Mouse (Mus musculus): ENCODE measurements around the gene Hist1h2ak.

The Hist1h2ak gene

DNA sequence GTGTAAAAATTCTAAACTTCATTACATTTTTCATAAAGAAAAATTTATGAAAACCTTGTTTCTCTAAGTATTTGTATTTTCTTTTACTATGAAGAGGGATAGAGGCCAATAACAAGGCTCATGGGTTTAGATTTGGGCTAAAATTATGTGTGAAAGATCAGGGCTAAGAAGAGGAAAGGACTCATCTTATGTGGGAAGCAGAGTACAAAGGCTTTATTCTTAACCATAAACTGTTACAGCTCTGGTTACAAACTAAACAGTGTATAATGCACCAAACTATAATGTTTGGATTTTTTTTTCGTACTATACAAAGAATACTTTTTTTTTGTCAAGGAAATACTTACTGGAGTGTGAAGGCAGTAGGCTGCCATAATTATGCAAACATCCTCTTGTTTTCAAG, 2.1 kb upstream of the Hist1h2ak start:
- no peak for DNase-seq

DNA sequence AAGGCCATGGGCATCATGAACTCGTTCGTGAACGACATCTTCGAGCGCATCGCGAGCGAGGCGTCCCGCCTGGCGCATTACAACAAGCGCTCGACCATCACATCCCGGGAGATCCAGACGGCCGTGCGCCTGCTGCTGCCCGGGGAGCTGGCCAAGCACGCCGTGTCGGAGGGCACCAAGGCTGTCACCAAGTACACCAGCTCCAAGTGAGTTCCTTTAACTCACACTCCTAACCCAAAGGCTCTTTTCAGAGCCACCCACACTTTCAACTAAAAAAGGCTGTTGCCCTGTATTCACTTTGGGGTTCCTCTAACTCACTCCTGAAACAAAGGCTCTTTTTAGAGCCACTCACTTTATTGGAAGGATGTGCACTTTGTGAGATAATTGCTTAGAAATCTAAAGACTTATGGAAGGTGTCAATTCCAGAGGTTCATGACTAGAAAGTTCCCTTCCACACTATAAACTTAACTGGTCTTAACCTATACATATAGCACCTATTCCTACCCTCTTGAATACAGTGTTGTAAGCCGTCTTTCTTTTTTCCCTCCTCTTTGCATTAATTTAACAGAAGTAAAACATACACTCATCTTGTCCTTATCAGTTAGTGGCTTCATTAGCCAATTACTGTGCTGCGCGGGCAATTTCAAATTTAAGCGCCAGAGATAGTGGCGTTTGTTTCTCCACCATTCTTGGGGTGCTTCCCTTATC, 821 bp upstream of the Hist1h2ak start:
- peak; percentile 34 for DNase-seq

DNA sequence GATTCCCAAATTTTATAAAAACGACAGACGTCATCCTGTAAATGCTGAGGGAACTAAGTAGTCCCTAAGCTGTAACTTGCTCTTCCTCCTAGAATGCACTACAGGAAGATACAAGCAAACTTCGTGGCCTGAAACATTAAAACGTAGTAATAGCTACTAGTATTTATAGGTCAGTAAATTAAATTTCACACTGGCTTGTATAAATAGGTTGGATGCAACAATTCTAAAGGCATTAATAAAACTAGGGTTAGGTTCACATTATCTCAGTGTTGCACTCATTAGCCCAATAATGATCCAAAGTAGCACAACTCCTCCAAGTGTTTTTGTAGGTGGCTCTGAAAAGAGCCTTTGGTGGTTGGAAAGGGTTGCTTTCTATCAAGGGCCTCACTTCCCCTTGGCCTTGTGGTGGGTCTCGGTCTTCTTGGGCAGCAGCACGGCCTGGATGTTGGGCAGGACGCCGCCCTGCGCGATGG, 540 bp downstream of the Hist1h2ak start:
- DNase-seq = no peak

DNA sequence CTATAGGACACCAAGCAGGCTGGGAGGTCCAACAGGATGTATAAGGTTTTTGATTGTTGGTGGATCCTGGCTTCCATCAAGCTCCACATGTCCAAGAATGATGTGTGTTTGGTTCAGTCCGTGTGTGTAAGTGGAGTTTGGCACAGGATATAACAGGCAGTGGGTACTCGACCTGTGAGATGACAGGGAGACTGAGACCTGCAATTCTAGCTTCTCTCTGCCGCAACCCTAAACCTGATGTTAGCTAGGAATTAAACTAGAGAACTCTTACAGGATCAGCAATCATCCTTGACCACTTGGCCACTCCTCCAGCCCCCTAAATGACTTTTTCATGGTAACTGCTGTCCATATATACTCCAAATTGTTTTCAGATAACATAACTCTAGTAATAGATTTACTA, 1.3 kb downstream of the Hist1h2ak start:
- peak; percentile 16 for DNase-seq

DNA sequence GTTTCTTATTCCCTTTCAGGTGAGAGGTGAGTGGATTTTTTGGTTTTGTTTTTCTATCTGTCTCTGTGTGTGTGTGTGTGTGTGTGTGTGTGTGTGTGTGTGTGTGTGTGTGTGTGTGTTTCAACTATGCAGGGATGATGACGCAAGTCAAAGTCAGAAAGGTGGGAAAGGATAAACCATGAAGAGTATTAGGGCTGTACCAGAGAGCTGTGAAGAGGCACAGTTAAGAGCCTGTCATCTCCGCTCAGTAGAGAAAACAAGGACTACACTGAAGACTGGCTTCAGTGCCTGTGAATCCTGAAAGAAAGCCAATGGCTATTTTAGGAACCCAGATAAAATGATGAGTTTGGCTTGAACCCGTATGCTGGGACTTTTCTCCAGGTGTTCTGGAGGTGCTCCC, 1.8 kb downstream of the Hist1h2ak start:
- DNase-seq = no peak

DNA sequence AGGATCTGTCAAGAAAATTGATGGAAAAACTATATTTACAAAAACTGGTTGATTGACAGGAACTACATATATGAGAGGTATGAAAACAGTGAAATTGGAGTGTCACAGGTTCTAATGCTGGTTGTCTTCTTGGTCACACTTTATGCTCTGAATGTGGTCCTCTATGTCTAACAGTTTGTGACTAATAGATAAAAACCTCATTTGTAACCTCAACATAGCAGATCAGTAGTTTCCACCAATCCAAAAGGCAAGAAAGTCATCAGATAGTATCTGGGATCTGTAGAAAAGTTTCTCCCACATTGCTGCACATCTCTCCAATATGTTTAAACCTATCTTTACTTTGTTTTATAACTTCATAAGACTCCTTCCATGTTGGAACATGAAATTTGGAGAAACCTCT, 2.2 kb downstream of the Hist1h2ak start:
- no peak for DNase-seq

DNA sequence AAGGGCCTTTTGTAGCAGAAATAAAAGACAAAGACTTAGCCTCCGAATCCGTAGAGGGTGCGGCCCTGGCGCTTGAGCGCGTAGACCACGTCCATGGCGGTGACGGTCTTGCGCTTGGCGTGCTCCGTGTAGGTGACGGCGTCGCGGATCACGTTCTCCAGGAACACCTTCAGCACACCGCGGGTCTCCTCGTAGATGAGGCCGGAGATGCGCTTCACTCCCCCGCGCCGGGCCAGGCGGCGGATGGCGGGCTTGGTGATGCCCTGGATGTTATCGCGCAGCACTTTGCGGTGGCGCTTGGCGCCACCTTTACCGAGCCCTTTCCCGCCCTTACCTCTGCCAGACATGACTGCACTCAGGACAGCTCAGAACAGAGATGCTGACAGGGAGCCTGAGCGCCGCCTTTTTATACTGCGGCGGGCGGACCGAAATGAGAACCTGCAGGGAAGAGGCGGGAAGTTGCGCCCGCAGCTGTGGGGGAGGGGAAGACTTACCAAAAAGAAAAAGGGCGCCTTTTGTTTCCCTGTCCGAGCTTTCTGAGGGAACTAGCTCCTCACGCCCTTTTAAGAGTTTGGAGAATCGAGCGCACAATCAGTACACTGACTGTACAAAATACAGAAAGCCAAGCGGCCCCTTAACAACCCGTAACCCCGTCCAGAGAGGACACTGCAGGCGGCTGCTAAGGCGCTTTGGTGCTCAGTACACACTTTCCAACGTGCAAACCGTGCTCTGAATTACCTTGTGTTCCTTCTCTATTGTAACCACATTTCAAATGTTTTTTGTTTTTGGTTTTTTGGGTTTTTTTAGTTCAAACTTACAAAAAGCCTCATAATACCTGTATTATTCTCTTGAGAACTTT, 3.2 kb downstream of the Hist1h2ak start, which contains the start of gene Hist1h4k:
Gene Hist1h4k, minus strand, starts transcription at position 347 of the 859 bp plus-strand sequence.
- DNase-seq = peak; percentile 98

DNA sequence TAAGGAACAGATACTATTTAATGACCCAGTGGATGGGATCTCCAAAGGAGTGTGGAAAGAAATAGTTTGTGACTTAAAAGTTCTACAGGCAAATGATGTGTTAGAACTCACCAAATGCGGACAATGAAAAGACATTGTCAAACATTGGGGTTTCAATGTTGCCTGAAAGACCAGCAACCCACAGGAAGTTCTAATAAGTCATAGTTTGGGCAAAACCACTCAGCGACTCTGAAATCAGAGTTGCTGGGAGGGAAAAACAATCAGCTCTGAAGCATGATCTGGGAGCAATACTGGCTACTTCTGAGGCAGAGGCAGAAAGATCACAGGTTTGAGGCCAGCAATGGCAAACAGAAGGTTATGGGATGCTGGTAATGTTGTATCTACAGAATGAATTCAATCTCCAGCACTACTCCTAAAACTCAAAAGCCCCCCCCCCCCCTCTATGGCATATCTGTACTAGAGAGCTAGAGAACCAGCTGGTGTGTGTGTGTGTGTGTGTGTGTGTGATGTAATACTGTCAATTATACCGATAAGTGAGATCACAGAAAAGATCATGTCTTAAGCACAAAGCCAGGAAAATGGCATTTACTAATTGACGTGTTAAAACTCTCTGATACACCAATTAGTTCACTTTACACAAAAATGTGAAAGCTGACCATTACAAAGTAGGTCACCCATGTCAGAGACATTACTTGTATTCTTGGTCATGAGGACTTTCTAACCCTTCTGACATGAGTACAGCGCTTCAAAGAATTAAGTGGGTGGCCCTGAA, 4.1 kb downstream of the Hist1h2ak start:
- no peak for DNase-seq

DNA sequence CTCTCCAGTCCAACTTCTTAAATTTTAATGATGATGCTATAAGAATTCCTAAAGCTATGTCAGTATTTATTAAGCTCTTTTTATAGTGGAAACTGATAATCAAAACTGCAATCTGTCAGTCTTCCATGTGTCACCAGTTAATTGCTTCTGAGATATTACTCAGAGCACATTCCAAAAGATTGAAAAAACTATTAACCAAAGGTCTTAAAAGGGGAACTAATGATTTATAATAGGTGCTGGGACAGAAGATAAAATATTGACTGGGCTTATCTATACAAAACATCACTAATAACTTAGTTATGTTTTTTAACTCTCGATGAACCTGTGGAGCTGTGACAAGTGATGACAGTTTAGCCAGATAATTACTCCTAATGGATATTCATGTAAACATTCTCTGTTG, 8.6 kb downstream of the Hist1h2ak start:
- DNase-seq = no peak

DNA sequence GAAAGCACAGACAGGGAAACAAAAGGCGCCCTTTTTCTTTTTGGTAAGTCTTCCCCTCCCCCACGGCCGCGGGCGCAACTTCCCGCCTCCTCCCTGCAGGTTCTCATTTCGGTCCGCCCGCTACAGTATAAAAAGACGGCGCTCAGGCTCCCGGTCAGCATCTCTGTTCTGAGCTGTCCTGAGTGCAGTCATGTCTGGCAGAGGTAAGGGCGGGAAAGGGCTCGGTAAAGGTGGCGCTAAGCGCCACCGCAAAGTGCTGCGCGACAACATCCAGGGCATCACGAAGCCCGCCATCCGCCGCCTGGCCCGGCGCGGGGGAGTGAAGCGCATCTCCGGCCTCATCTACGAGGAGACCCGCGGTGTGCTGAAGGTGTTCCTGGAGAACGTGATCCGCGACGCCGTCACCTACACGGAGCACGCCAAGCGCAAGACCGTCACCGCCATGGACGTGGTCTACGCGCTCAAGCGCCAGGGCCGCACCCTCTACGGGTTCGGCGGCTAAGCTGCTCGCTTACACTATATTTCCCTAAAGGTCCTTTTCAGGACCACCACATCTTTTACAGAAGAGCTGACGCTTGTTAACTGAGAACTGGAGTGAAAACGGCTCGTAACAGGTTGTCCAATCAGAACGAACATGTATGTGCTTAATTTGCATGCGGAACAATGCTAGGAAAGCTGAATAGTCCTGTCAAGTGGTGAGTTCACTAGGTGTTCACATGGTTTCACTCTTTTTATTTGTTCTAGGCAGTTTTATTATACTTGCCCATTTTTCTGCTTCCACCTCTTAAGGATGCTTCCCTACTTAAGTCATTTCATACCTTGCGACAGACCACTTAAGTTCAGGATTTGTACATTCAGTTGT, 18.5 kb downstream of the Hist1h2ak start, which contains the start of gene Hist1h4j:
Gene Hist1h4j, plus strand, starts transcription at position 159 of the 862 bp plus-strand sequence.
- DNase-seq = peak; percentile 88

DNA sequence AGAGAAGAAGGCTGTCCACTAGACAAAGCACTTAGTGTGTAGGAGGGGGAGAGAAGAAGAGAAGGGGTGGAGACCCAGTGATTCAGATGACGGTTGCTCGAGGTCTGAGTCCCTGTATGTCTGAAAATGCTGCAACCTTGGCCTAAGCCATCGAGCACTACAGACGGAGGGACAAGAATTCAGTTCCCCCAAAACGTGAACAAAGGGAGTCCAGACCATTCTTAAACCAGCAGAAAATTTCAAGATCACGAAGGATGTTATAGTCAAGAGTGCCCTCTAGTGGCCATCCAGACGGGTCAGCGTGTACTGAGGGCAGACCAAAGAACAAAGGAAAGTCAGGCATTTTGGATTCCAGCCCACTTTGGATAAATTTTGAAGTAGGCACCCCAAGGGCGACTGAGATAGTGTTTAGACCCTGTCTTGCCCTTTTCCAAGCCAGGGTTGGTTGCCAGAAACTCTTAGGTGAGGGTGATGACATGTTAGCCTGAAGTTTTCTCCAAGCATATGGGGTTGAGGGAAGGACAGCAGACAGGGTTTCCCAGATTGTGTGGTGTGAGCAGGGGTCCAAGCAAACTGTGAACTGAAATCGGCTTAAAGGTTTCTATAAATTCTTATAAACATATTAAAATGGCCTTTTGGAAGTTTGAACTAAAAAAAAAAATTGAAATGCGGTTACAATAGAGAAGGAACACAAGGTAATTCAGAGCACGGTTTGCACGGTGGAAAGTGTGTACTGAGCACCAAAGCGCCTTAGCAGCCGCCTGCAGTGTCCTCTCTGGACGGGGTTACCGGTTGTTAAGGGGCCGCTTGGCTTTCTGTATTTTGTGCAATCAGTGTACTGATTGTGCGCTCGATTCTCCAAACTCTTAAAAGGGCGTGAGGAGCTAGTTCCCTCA, 19.4 kb downstream of the Hist1h2ak start:
- DNase-seq = peak; percentile 82

DNA sequence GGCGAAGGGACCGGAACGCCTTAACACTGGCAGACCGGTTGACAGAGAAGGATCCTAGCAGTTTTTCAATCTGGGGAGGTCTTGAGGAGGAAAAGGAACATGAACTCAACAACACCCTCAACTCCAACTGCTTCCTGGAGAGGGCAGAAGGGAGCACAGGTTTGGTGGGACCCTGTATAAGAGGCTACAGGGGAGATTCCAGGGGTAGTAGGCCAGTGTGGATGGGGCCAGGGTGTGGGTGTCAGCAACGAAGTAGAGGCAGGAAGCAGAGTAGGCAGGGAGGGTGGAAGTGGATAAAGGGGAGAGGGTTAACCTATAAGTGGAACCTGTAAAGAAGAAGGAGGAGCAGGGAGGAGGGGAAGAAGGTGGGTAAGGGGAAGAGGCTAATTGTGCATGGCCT, 20.2 kb downstream of the Hist1h2ak start:
- DNase-seq = peak; percentile 46

DNA sequence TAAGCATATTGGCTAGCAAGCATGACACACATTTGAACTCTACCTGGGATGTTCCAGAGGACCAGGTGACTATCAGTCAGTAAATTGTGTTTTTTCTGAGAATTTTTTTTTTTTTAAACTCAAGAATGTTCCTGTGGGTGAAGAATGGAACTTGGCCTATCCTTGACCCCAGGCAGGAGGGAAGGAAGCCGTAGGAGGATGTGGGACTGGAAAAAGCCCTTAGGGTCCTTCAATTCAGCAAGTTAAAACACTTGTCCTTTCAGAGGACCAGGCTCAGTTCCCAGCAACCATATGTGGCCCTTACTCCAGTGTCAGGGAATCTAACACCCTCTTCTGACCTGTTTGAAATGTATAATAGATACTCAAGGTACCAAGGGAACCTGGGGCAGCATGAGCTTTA, 24.1 kb downstream of the Hist1h2ak start:
- DNase-seq = no peak

DNA sequence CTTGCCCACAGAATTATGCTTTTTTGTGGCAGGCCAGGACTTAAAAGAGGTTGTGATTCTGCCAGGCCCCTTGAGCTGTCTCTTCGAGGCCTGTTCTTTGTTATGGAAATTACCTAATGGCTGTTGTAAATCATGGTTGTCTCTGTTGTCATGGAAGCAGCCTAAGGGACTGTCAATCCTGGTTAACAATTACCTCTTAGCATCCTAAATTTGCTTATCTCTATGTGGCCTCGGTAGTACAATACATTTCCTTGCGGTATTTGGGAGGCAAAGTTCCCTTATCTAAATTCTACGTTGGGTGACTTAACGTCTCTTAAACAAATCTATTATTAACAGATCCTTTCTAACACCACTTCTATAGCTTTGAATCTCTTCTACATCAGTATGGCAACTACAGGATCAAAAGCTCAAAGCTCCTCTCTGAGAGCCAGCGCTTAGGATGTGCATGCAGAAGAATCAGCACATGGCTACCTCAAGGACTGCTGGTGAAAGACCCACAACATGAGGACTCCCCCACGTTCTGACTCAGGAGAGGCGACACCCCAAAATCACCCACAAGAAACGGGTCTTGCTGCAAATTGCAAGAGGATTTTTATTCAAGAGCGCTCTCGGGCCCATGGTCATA, 25.6 kb downstream of the Hist1h2ak start:
- no peak for DNase-seq

DNA sequence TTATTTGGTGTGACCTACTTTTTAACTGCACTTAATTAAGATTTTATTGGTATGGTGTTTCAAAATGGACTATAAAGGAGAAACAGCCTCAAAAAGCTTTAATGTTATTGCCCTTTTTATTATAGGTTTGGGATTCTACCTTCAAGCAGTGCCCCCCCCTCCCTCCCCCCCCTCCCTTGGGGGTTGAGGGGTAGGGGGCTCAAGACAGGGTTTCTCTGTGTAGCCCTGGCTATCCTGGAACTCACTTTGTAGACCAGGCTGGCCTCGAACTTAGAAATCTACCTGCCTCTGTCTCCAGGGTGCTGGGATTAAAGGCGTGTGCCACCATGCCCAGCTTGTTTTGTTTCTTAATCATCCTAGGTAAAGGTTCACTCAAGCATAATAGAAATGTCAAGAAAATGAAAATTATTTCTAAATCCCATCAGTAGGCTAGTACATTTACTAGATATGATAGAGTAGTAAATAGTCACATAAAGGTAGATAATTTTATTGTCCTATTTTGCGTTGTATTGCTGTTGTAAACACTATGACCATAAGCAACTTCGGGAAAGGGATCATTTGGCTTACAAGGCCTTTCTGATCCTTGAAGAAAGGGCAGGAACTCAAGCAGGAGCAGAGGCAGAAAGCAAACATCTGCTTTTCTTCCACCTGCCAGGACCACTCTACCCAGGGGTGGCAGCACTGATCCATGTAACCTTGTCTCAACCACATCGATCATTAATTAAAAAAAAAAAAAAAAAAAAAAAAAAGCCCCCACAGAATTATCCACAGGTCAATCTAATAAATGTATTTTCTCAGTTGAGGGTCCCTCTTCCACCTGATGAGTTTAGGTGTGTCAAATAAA, 30.4 kb downstream of the Hist1h2ak start:
- DNase-seq = peak; percentile 35

DNA sequence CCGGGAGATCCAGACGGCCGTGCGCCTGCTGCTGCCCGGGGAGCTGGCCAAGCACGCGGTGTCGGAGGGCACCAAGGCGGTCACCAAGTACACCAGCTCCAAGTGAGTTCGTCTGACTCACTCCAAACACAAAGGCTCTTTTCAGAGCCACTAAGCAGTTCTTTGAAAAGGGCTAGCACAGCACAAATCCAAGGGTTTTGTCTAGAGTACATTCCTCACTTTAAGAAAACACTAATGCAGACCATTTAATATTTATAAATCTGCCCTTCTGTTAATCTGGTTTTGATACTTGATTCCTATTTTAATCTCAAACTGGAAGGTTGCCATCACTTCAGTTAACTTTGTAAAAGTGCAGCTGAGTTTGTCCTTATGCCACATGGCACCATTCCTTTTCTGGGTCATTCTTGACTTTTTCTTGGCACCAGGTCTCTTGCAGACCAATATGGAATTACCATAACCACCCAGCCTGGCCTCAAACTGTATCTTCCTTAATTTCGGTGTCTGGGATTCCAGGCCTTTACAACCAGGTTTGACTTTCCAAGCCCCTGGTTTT, 31.2 kb downstream of the Hist1h2ak start:
- no peak for DNase-seq

DNA sequence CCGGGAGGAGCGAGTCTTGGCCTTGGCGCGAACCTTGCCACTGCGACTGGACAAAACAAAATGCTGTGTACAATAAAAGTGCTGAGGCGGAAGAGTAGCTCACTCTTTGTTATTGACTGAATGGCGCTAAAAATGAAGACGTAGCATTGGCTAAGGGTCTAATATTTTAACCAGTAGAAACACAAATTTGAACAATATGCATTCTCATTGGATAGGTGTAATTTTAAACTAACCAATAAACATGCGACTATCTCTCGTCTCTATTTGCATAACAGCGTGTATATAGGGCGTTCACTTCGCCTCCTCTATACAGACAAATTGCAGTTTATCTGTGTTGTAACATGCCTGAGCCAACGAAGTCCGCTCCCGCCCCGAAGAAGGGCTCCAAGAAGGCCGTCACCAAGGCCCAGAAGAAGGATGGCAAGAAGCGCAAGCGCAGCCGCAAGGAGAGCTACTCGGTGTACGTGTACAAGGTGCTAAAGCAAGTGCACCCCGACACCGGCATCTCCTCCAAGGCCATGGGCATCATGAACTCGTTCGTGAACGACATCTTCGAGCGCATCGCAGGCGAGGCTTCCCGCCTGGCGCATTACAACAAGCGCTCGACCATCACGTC, 31.8 kb downstream of the Hist1h2ak start, which contains the start of gene Hist1h2bm:
Gene Hist1h2bm, plus strand, starts transcription at position 288 of the 616 bp plus-strand sequence.
- peak; percentile 76 for DNase-seq

DNA sequence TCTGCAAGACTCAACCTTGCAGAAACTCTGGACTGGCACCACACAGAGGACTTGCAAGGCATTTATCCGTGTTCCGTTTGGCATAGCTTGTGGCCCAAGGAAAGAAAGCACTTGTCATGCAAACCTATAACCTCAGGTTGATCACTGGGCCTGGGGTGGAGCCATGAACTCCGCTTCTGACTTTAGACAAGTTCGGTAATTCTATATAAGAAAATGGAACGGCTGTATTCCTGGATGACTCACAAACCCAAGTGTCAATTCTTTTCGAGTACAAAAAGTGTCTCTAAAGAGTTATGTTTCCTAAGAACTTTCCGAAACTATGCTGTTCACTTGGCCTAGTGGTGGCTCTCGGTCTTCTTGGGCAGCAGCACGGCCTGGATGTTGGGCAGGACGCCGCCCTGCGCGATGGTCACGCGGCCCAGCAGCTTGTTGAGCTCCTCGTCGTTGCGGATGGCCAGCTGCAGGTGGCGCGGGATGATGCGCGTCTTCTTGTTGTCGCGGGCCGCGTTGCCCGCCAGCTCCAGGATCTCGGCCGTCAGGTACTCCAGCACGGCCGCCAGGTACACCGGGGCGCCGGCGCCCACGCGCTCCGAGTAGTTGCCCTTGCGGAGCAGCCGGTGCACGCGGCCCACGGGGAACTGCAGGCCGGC, 32.4 kb downstream of the Hist1h2ak start:
- peak; percentile 20 for DNase-seq
